Mouse (Mus musculus) heart, embryonic 14.5 days (tissue): Measurements from ENCODE around the gene Ptk7. TPM values are rescaled to one million over a fixed set of nuclear protein-coding genes. Genes with fewer than 3 reads are reported as not detected.
A peak's percentile ranks its signal among the peaks of the same experiment; 100 is the strongest.

Experiments
- ATAC-seq: fragments of 200-750 bp; cut with Nextera tagmentation; 2 replicates; pipeline ENCODE4 v1.8.0; 2017; ENCODE audit warnings: low read depth, moderate TSS enrichment; ENCODE audit not compliant: insufficient number of reproducible peaks, insufficient read depth, low FRiP score
- H3K27ac ChIP-seq, 2 experiments: fragments of 200-500 bp in 1 of 2; fragments of 300-500 bp in 1 of 2; sonication (generic) in 1 of 2; replicated peaks in 1 of 2; 2 replicates each; pipeline ENCODE4 v1.5.1; 2012 to 2014; ENCODE audit warnings: low read depth in 2 of 2, low read length in 2 of 2, control low read depth in 1 of 2, mild to moderate bottlenecking in 1 of 2, mixed read lengths in 1 of 2; ENCODE audit not compliant: control insufficient read depth in 1 of 2, insufficient read depth in 1 of 2
- H3K27me3 ChIP-seq: fragments of 300-500 bp; sonication (generic); 2 replicates; pipeline ENCODE4 v1.6.1; 2014; ENCODE audit warnings: mild to moderate bottlenecking, low read length, control low read depth; ENCODE audit not compliant: control insufficient read depth, insufficient read depth
- H3K36me3 ChIP-seq: fragments of 300-500 bp; sonication (generic); 2 replicates; pipeline ENCODE4 v1.6.1; 2014; ENCODE audit warnings: mild to moderate bottlenecking, control low read depth, low read length, mixed read lengths; ENCODE audit not compliant: control insufficient read depth, insufficient read depth
- H3K4me1 ChIP-seq, 2 experiments: fragments of 200-500 bp in 1 of 2; fragments of 300-500 bp in 1 of 2; sonication (generic) in 1 of 2; 2 replicates each; pipeline ENCODE4 v1.6.1; 2012 to 2014; ENCODE audit warnings: low read length in 2 of 2, control low read depth in 1 of 2, mixed read lengths in 1 of 2; ENCODE audit not compliant: control insufficient read depth in 2 of 2, insufficient read depth in 2 of 2
- H3K4me2 ChIP-seq: fragments of 300-500 bp; sonication (generic); 2 replicates; pipeline ENCODE4 v1.6.1; 2014; ENCODE audit warnings: mild to moderate bottlenecking, low read length
- H3K4me3 ChIP-seq, 2 experiments: fragments of 200-500 bp in 1 of 2; fragments of 300-500 bp in 1 of 2; sonication (generic) in 1 of 2; 2 replicates each; pipeline ENCODE4 v1.5.1; 2012 to 2014; ENCODE audit warnings: low read length in 2 of 2, mild to moderate bottlenecking in 2 of 2, control low read depth in 1 of 2, low read depth in 1 of 2, moderate library complexity in 1 of 2; ENCODE audit not compliant: control insufficient read depth in 1 of 2, insufficient read depth in 1 of 2
- H3K9ac ChIP-seq: fragments of 300-500 bp; sonication (generic); 2 replicates; pipeline ENCODE4 v1.6.1; 2014; ENCODE audit warnings: mild to moderate bottlenecking, low read length
- H3K9me3 ChIP-seq: fragments of 300-500 bp; sonication (generic); 2 replicates; pipeline ENCODE4 v1.6.1; 2016; ENCODE audit warnings: low read length, control low read depth; ENCODE audit not compliant: control insufficient read depth
- WGBS: fragments of 180-500 bp; shearing (Covaris S2); extraction: QIAGEN DNeasy Blood & Tissue Kit; methylation state at CpG from one replicate; pipeline ENCODE4 v1.1.7; 2014; 5-methylcytosine and 5-hydroxymethylcytosine counted together
- polyA plus RNA-seq: library from polyadenylated mRNA; unstranded; fragments of >200 nt; fragmentation: Nextera tagmentation; extraction: Ambion mirVana; gene quantifications from 2 replicates; pipeline ENCODE4 v1.2.1, GENCODE M21; 2014

The Ptk7 gene
- polyA plus RNA-seq, 1 experiment from 2014 or later = 21.3 TPM

DNA sequence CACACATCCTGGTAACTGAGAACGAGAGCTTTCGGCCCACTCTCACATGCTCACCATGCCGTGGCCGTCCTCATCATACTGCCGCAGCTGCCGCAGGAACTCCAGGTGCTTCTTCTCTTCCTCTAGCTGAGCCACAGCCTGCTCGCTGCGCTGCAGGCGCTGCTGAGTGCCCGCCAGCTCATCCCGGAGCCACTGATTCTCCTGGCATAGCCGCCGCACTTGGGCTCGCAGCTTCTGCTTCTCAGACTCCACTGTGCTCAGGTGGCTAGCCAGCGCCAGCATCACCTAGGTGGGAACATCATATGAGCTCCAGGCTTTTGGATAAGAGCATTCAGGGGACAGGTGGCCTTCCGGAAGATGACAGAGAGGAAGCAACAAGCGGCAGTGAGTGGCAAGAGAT, 12.8 kb upstream of the Ptk7 start:
- Histone ChIP-seq H3K4me3 (no peak overlapping the region), H3K36me3 (peaks cover 52% of the 10 kb centered on the region), H3K4me2 (no peak overlapping the region), H3K9ac (no peak overlapping the region), H3K27me3 (no peaks in the 10 kb centered on the region), H3K4me1 (peaks cover 2 to 22% of the 10 kb centered on the region in 2 experiments; a peak in 3 of 4 replicates), H3K27ac (no peak overlapping the region), H3K9me3 (no peaks in the 10 kb centered on the region)
- 78% methylated on average over 17 of the region's 17 CpGs for WGBS
- no peak for ATAC-seq

DNA sequence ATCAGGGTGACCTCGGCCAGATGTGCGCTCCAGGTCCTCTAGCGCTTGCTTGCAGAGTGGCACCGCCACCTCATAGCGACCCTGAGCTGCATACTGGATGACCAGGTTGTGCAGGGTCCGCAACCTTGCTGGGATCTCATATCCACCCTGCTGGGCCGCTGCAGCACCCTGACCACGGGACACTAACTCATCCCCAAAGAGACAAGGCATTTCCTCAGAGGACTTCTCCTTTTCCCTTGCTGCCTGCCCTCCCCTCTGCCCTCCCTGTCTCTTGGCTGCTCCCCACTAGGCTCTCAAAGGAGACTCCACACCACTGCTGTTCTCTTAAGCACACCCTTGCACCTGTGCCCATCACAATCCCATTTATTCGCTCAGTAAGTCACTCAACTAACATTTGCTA, 10.6 kb upstream of the Ptk7 start:
- no peak overlapping the region for H3K4me2 ChIP-seq
- no peaks in the 10 kb centered on the region for H3K27me3 ChIP-seq
- ATAC-seq = no peak
- no peak overlapping the region for H3K9ac ChIP-seq
- no peaks in the 10 kb centered on the region for H3K9me3 ChIP-seq
- peaks cover 4 to 17% of the 10 kb centered on the region in 2 experiments; a peak in 2 of 4 replicates for H3K4me1 ChIP-seq
- 72% methylated on average over 9 of the region's 9 CpGs for WGBS
- no peak overlapping the region for H3K4me3 ChIP-seq
- H3K27ac ChIP-seq = no peak overlapping the region
- peaks cover 67% of the 10 kb centered on the region for H3K36me3 ChIP-seq

DNA sequence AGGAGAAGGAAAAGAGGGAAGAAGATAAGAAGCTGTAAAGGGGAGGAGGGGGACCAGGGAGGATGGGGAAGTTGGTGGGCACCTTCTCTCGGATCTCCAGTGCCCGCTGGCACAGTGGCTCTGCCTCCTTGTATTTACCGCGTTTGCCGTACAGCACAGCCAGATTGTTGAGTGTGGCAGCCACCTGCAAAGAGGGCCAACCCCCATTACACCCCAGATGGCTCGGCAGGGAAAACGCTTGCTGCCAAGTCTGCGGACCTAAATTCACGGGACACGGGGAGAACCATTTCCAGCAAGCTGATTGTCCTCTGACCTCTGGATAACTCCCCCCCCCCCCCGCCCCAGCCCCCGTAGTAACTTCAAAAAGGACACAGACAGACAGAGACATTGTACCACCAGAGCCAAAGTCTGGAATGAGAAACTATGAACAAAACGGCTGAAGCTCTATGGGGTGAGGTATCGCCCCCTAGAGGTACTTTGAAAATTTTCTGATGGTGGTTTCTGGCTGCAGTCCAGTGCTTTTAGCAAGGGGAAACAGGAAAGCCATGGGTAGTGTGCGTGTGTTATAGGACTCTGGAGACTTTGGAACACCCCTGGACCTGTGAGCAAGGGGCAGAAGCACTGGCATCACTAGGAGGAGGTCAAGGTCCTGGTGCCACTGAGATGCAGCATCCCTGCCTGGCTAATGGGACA, 7.7 kb upstream of the Ptk7 start:
- Histone ChIP-seq H3K9ac (peak overlapping the region; percentile 44; the same call in 1 of the 2 replicates), H3K27ac (no peak overlapping the region), H3K9me3 (no peaks in the 10 kb centered on the region), H3K4me3 (no peak overlapping the region), H3K4me1 (peaks cover 4 to 10% of the 10 kb centered on the region in 2 experiments; a peak in 2 of 4 replicates), H3K27me3 (no peaks in the 10 kb centered on the region), H3K4me2 (peak overlapping the region; percentile 35; the same call in 1 of the 2 replicates), H3K36me3 (peaks cover 70% of the 10 kb centered on the region)
- ATAC-seq = no peak
- WGBS = 27% methylated on average over 15 of the region's 15 CpGs

DNA sequence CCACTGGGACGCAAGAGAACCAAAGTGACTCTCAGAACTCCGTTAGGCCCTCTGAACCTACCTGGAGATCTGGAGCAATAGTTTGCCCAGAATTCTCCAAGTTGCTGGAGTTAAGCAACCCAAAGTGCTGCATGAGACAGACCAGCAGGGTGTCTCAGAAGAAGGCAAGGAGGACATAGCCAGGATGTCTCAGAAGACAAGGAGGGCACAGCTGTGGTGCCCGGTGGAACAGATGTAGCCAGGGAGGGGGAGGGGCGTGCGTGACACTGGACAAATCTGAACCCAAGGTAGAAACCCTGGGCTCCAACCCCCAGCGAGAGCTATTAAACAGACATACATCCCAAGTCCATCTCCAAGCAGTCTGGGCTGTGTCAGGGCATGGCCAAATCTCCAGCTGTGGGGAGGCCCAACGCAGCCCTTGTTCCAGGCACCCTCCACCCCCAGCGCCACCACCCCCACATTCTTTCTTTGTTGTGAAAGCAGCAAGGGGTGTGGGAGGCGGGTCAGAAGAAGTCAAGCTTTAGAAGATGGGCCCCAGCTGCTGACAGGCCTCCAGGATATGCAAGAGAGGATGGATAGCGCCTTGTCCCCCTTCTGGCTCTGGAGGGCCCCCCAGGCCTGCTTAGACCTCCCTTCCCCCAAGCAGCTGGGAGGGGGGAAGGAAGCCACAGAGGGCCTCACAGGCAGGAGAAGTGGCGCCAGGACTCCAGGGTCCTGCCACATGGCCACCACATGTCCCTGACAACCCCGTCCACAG, 559 bp upstream of the Ptk7 start:
- H3K4me3 ChIP-seq = peak overlapping the region; percentile 51 to 98
- peaks cover 23 to 35% of the 10 kb centered on the region in 2 experiments for H3K4me1 ChIP-seq
- H3K36me3 ChIP-seq = peaks cover 32% of the 10 kb centered on the region
- H3K9me3 ChIP-seq = no peaks in the 10 kb centered on the region
- H3K9ac ChIP-seq = peak overlapping the region; percentile 99
- H3K27ac ChIP-seq = peak overlapping the region; percentile 97
- H3K27me3 ChIP-seq = no peaks in the 10 kb centered on the region
- peak overlapping the region; percentile 85 for H3K4me2 ChIP-seq
- WGBS = 10% methylated on average over 12 of the region's 12 CpGs
- peak; percentile 22; the same call in 1 of the 2 replicates for ATAC-seq

DNA sequence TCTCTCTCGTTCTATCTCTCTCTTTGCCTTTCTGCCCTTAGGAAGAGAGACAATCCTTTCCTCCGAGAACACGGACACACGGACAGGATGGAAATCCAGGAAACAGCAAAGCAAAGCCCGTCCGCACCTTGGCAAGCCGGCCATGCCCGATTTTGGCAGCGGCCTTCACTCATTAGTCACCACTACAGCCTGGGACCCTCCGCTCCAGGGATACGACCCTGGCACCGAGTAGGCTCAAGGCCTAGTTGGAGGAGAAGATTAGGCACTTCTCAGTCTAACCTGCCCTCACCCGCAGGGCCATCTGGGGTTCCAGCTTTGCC, 873 bp downstream of the Ptk7 start:
- peak overlapping the region; percentile 85 for H3K4me2 ChIP-seq
- no peaks in the 10 kb centered on the region for H3K27me3 ChIP-seq
- H3K27ac ChIP-seq = peak overlapping the region; percentile 88 to 97
- H3K4me1 ChIP-seq = peaks cover 36 to 50% of the 10 kb centered on the region in 2 experiments
- peak overlapping the region; percentile 67 to 98 for H3K4me3 ChIP-seq
- no peak; the same call in 1 of the 2 replicates for ATAC-seq
- H3K9me3 ChIP-seq = no peaks in the 10 kb centered on the region
- H3K36me3 ChIP-seq = peaks cover 25% of the 10 kb centered on the region
- 1% methylated on average over 13 of the region's 13 CpGs for WGBS
- peak overlapping the region; percentile 99 for H3K9ac ChIP-seq

DNA sequence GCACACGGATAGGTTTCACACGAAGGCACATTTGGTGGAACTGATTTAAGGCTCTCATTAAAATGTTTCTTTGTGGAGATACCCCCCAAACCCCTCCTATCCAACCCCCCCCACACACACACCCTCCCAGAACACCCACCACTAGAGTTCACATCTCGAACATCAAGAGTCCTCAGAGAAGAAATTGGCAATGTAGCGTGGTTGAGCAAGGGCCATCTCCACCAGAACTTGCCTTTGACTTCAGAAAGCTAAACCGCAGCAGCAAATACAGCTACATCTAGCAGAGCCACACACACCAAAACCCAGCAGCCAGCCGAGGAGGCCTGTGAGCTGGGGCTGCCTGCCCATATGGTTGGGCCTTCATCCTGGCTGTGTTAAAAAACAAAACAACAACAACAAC, 1.9 kb downstream of the Ptk7 start:
- Histone ChIP-seq H3K36me3 (peaks cover 15% of the 10 kb centered on the region), H3K4me1 (peaks cover 45 to 60% of the 10 kb centered on the region in 2 experiments), H3K9me3 (no peaks in the 10 kb centered on the region), H3K27me3 (no peaks in the 10 kb centered on the region), H3K4me3 (peak overlapping the region; percentile 67 to 98; a peak in 3 of 4 replicates), H3K27ac (no peak overlapping the region; a peak in 1 of 4 replicates), H3K4me2 (peak overlapping the region; percentile 85), H3K9ac (peak overlapping the region; percentile 99)
- no peak for ATAC-seq
- 51% methylated on average over 6 of the region's 6 CpGs for WGBS

DNA sequence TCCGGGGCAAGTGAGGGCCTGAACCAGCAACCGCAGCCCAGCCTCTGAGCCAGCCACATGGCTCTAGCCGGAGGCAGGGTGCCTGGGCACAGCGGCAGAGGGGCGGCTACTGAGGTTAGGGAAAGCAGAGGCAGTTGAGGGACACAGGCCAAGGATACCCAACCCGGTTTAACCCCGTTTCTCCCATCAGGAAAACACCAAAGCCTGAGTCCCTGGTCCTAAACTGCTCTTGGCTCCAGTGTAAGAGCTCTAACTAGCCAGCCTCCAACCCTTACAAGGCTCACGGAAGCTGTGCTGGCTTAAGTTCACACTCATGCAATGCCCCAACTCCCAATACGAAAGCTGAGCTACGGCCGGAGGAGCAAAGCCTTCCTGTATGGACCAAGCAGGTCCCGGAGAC, 4.7 kb downstream of the Ptk7 start:
- no peaks in the 10 kb centered on the region for H3K36me3 ChIP-seq
- H3K4me3 ChIP-seq = peak overlapping the region in 1 of 2 experiments; percentile 6; a peak in 2 of 4 replicates
- WGBS = 52% methylated on average over 12 of the region's 12 CpGs
- no peaks in the 10 kb centered on the region for H3K27me3 ChIP-seq
- no peaks in the 10 kb centered on the region for H3K9me3 ChIP-seq
- H3K9ac ChIP-seq = peak overlapping the region; percentile 57
- ATAC-seq = no peak
- peaks cover 59 to 77% of the 10 kb centered on the region in 2 experiments for H3K4me1 ChIP-seq
- peak overlapping the region; percentile 60 for H3K4me2 ChIP-seq
- H3K27ac ChIP-seq = peak overlapping the region; percentile 81 to 90
